Mouse (Mus musculus): ENCODE results near the gene Cep128. TPM values are rescaled to one million over a fixed set of nuclear protein-coding genes. Genes with fewer than 3 reads are reported as not detected.
A peak's percentile ranks its signal among the peaks of the same experiment; 100 is the strongest.
"Not testable (repeated sequence)": the region's sequence is repeated elsewhere in the genome, so short reads cannot be mapped to it uniquely, and the experiment has no call there.

Gene Cep128
- polyA plus RNA-seq, 1 experiment from 2014 or later, result 3.7 TPM

DNA sequence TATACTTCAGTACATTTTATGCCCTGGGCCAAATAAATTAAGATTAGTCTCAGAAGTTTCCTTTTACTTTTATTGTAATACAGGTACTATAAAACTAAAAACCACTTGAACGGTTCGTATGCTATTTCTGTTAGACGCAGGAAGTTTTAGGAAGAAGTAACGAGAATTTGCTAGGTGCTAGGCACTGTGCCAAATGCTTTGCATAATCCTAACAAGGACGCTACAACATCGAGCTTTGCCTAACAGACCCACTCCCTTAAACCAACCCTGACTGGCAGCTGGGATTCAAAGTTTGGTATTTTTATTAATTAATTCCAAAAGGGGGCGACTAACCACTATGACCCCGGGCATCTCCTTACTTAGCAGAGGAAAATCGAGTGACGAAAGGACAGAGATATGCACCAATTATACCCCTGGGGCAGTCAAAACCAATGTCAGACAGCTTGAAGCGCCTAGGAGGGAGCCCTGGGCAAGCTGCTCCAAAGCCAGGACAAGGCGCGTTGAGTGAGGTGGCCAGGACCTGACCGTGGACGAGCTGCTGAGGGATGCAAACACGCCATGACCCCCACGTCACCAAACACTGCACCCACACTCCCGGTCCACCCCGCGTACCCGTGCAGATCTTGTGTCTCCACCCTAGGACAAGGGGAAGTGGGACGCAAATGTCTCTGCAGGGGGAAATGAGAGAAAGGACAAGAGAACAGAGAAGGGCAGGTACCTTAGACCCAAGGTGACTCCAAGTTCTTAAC, 519 bp downstream of the Cep128 start:
- peak overlapping the region; percentile 94 for H3K4me2 ChIP-seq (replicated peaks; ENCODE audit: low read depth)
- peak; percentile 56 for ATAC-seq
- no peak for TF ChIP-seq CTCF (IDR thresholded peaks at IDR 0.05; ENCODE audit: low read depth)

GRCm38 (mm10) chr12:91369173-91369572, 15.0 kb downstream of the Cep128 start:
- Histone ChIP-seq H3K27ac (ENCODE audit: low read depth, low read length) (no peak overlapping the region), H3K4me3 (ENCODE audit: low read depth, low read length) (no peak overlapping the region), H3K4me2 (replicated peaks; ENCODE audit: low read depth) (no peak overlapping the region), H3K36me3 (ENCODE audit: control insufficient read depth, insufficient read depth) (no peaks in the 10 kb centered on the region), H3K4me1 (replicated peaks; ENCODE audit: control insufficient read depth, insufficient read depth, low read length) (no peaks in the 10 kb centered on the region), H3K27me3 (replicated peaks; ENCODE audit: control insufficient read depth, insufficient read depth, low read length) (no peaks in the 10 kb centered on the region), H3K9me3 (ENCODE audit: control insufficient read depth) (no peaks in the 10 kb centered on the region), H3K9ac (ENCODE audit: low read depth, low read length) (no peak overlapping the region)
- TF ChIP-seq CTCF (IDR thresholded peaks at IDR 0.05; ENCODE audit: low read depth), result no peak
- WGBS, result 78% methylated on average over 3 of the region's 3 CpGs
- ATAC-seq, result no peak

More for the DNA sequence above, 519 bp downstream of the Cep128 start:
- Histone ChIP-seq H3K4me1 (replicated peaks; ENCODE audit: control insufficient read depth, insufficient read depth, low read length) (no peaks in the 10 kb centered on the region), H3K27me3 (replicated peaks; ENCODE audit: control insufficient read depth, insufficient read depth, low read length) (no peaks in the 10 kb centered on the region), H3K9ac (ENCODE audit: low read depth, low read length) (peak overlapping the region; percentile 58), H3K27ac (ENCODE audit: low read depth, low read length) (no peak overlapping the region), H3K36me3 (ENCODE audit: control insufficient read depth, insufficient read depth) (0 out of 2 replicates have a peak, but pooled peaks cover 5% of the 10 kb centered on the region), H3K4me3 (ENCODE audit: low read depth, low read length) (peak overlapping the region; percentile 72), H3K9me3 (ENCODE audit: control insufficient read depth) (no peaks in the 10 kb centered on the region)
- 2% methylated on average over 22 of the region's 22 CpGs for WGBS

- Histone ChIP-seq H3K4me1 (replicated peaks; ENCODE audit: control insufficient read depth, insufficient read depth, low read length) (no peaks in the 10 kb centered on the region), H3K9ac (ENCODE audit: low read depth, low read length) (no peak overlapping the region), H3K27ac (ENCODE audit: low read depth, low read length) (no peak overlapping the region), H3K4me3 (ENCODE audit: low read depth, low read length) (no peak overlapping the region), H3K4me2 (replicated peaks; ENCODE audit: low read depth) (no peak overlapping the region), H3K9me3 (ENCODE audit: control insufficient read depth) (no peaks in the 10 kb centered on the region), H3K27me3 (replicated peaks; ENCODE audit: control insufficient read depth, insufficient read depth, low read length) (no peaks in the 10 kb centered on the region), H3K36me3 (ENCODE audit: control insufficient read depth, insufficient read depth) (no peaks in the 10 kb centered on the region)
- TF ChIP-seq CTCF (IDR thresholded peaks at IDR 0.05; ENCODE audit: low read depth), result no peak
- no peak for ATAC-seq
- 94% methylated on average over 8 of the region's 8 CpGs for WGBS
These were observed 30.4 kb downstream of the Cep128 start for GRCm38 (mm10) chr12:91353783-91354182.

GRCm38 (mm10) chr12:91338656-91339055, 45.6 kb downstream of the Cep128 start:
- H3K4me3 ChIP-seq (ENCODE audit: low read depth, low read length); H3K9ac ChIP-seq (ENCODE audit: low read depth, low read length); H3K27me3 ChIP-seq (replicated peaks; ENCODE audit: control insufficient read depth, insufficient read depth, low read length); H3K36me3 ChIP-seq (ENCODE audit: control insufficient read depth, insufficient read depth); ATAC-seq; H3K4me1 ChIP-seq (replicated peaks; ENCODE audit: control insufficient read depth, insufficient read depth, low read length); H3K9me3 ChIP-seq (ENCODE audit: control insufficient read depth); H3K4me2 ChIP-seq (replicated peaks; ENCODE audit: low read depth); H3K27ac ChIP-seq (ENCODE audit: low read depth, low read length): not testable (repeated sequence)
- WGBS, result 94% methylated on average over 13 of the region's 13 CpGs

DNA sequence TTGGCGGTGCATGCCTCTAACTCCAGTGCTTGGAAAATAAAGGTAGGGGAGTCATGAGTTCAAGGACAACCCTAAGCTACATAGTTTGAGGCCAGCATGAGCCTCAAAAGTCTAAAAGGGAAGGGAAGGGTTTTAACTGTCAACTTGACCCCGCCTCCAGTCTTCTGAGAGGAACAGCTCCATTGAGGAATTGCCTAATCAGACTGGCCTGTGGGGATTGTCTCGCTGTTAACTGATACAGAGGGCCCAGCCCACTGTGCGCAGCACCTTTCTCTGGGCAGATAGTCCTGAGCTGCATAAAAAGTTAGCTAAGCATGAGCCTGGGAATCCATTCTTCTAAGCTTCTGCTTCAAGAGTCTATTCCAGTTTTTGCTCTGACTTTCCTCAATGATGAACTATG, 56.7 kb downstream of the Cep128 start:
- WGBS, result 72% methylated on average over 4 of the region's 4 CpGs
- Histone ChIP-seq H3K4me2 (replicated peaks; ENCODE audit: low read depth) (no peak overlapping the region), H3K27me3 (replicated peaks; ENCODE audit: control insufficient read depth, insufficient read depth, low read length) (no peaks in the 10 kb centered on the region), H3K4me1 (replicated peaks; ENCODE audit: control insufficient read depth, insufficient read depth, low read length) (no peaks in the 10 kb centered on the region), H3K9me3 (ENCODE audit: control insufficient read depth) (no peaks in the 10 kb centered on the region), H3K36me3 (ENCODE audit: control insufficient read depth, insufficient read depth) (no peaks in the 10 kb centered on the region), H3K27ac (ENCODE audit: low read depth, low read length) (no peak overlapping the region), H3K4me3 (ENCODE audit: low read depth, low read length) (no peak overlapping the region), H3K9ac (ENCODE audit: low read depth, low read length) (no peak overlapping the region)
- no peak for TF ChIP-seq CTCF (IDR thresholded peaks at IDR 0.05; ENCODE audit: low read depth)
- ATAC-seq, result no peak

- no peak overlapping the region for H3K4me3 ChIP-seq (ENCODE audit: low read depth, low read length)
- H3K9me3 ChIP-seq (ENCODE audit: control insufficient read depth), result no peaks in the 10 kb centered on the region
- no peak overlapping the region for H3K27ac ChIP-seq (ENCODE audit: low read depth, low read length)
- WGBS, result 51% methylated on average over 6 of the region's 6 CpGs
- TF ChIP-seq CTCF (IDR thresholded peaks at IDR 0.05; ENCODE audit: low read depth), result peak; percentile 72
- ATAC-seq, result no peak
- H3K4me1 ChIP-seq (replicated peaks; ENCODE audit: control insufficient read depth, insufficient read depth, low read length), result no peaks in the 10 kb centered on the region
- no peak overlapping the region for H3K4me2 ChIP-seq (replicated peaks; ENCODE audit: low read depth)
- H3K9ac ChIP-seq (ENCODE audit: low read depth, low read length), result no peak overlapping the region
- H3K36me3 ChIP-seq (ENCODE audit: control insufficient read depth, insufficient read depth), result no peaks in the 10 kb centered on the region
- H3K27me3 ChIP-seq (replicated peaks; ENCODE audit: control insufficient read depth, insufficient read depth, low read length), result no peaks in the 10 kb centered on the region
These were observed 58.1 kb downstream of the Cep128 start for GRCm38 (mm10) chr12:91326104-91326503.

Measured in intestine, postnatal 0 days (tissue).